Mouse (Mus musculus) bone marrow, adult 2 months (tissue): ENCODE results near the gene Cpne1.

Experiments used
- CTCF ChIP-seq: fragments of 200-500 bp; IDR thresholded peaks from 2 replicates; pipeline ENCODE4 v1.5.1; 2011; ENCODE audit warnings: low read length, control low read depth; ENCODE audit not compliant: control insufficient read depth, insufficient read depth
- POLR2A ChIP-seq: fragments of 200-500 bp; IDR thresholded peaks from 2 replicates; pipeline ENCODE4 v1.6.1; 2011; ENCODE audit warnings: low read depth, mild to moderate bottlenecking, control low read depth, low read length, borderline replicate concordance; ENCODE audit not compliant: control insufficient read depth

DNA sequence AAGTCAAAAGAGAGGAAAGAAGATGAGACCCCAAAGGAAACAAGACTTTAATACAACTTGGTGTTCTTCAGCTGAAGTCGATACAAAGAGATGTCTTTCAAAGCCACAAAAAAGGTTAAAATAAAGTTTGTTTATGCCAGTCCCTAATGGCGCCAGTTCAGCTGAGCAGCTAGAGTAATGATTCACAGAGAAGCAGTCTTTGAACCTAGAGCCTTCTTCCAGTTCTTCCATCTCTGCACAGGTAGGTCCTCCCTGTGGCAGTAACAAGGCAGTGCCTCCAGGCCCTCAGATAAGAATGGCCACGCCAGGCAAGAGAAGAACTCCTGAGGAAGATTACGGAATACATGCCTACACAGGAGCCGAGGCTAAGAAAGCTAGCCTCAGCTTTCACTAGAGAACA lies 12.0 kb upstream of the Cpne1 start:
- TF ChIP-seq POLR2A, result no peak
- TF ChIP-seq CTCF, result no peak
